Mouse (Mus musculus): ENCODE measurements around the gene Nbeal2. TPM values are rescaled to one million over a fixed set of nuclear protein-coding genes. Genes with fewer than 3 reads are reported as not detected.

Nbeal2 gene
- polyA plus RNA-seq, 1 experiment = 78.9 TPM

DNA sequence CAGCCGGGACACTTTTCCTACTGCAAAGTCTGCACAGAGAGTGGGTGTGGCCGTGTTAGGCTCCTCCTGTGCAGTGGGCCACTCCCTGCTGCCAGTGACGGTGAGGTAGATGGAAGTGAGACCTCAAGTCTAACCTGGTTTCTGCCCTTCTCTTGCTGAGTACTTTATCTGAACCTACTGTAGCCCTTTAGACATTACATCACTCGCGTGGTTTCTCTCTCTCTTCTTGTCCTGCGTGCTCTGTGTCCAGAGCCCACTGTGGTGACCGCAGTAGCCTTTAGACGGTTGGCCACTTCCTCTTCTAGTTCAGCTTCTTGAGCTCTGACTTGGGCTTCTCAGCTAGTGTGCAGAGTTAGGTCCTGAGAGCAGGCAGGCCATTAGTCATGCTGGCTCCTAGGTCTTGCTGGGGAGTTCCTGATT is 22.5 kb upstream of the Nbeal2 start:
- Histone ChIP-seq H3K4me1 (ENCODE audit: control insufficient read depth, insufficient read depth, insufficient read length) (peaks cover 21% of the 10 kb centered on the region), H3K36me3 (ENCODE audit: control insufficient read depth, insufficient read depth, low read length) (no peaks in the 10 kb centered on the region), H3K27ac (ENCODE audit: insufficient read depth, low read length) (peak overlapping the region; percentile 9; the same call in 1 of the 2 replicates), H3K27me3 (ENCODE audit: control insufficient read depth, insufficient read depth, low read length) (no peaks in the 10 kb centered on the region), H3K4me3 (ENCODE audit: extremely low read depth, insufficient read depth, insufficient read length) (no peak overlapping the region)
- TF ChIP-seq POLR2A (IDR thresholded peaks at IDR 0.05; ENCODE audit: low read depth, low read length) (no peak), CTCF (IDR thresholded peaks at IDR 0.05; ENCODE audit: extremely low read depth, insufficient read depth, insufficient read length, insufficient replicate concordance) (no peak)
- no peak for DNase-seq (ENCODE audit: low read depth in 1 of 2, low spot score in 2 of 2)
- WGBS = 31% methylated on average over 8 of the region's 8 CpGs

DNA sequence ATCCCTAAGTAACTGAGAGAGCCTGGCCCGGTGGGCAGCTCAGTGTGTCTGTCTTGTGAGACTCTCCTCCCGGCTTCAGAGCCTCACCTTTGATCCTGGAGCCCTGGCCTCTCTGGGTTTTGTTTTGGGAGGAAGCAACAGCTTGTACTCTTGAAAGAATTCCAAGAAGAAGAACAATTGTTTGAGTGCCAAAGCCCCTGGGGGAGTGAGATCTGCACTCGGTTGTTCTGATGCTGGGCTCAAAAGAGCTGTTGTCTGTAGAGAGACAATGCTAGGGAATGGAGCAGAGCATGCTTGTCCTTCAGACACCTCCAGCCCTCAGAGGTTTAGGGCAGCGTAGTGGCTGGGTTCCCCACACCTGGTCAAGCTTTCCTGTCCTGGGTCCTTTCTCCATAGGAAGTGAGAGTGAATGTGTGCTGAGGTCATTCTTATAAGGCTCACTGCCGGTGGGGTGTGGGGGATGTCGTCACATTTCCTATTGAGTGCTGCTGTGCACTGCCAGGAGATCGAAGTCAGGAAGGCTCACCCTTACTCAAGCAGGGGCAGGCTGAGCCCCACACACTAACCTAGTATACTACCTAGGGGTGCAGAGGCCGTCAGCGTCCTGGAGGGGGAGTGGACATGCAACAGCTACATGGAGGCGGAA is 19.3 kb upstream of the Nbeal2 start:
- no peak overlapping the region for H3K4me3 ChIP-seq (ENCODE audit: extremely low read depth, insufficient read depth, insufficient read length)
- no peaks in the 10 kb centered on the region for H3K36me3 ChIP-seq (ENCODE audit: control insufficient read depth, insufficient read depth, low read length)
- no peak for DNase-seq (ENCODE audit: low read depth in 1 of 2, low spot score in 2 of 2)
- TF ChIP-seq CTCF (IDR thresholded peaks at IDR 0.05; ENCODE audit: extremely low read depth, insufficient read depth, insufficient read length, insufficient replicate concordance) = no peak
- TF ChIP-seq POLR2A (IDR thresholded peaks at IDR 0.05; ENCODE audit: low read depth, low read length) = no peak
- WGBS = 61% methylated on average over 10 of the region's 10 CpGs
- H3K4me1 ChIP-seq (ENCODE audit: control insufficient read depth, insufficient read depth, insufficient read length) = peaks cover 15% of the 10 kb centered on the region
- H3K27ac ChIP-seq (ENCODE audit: insufficient read depth, low read length) = no peak overlapping the region
- no peaks in the 10 kb centered on the region for H3K27me3 ChIP-seq (ENCODE audit: control insufficient read depth, insufficient read depth, low read length)

- H3K4me1 ChIP-seq (ENCODE audit: control insufficient read depth, insufficient read depth, insufficient read length) = peaks cover 17% of the 10 kb centered on the region
- WGBS = 77% methylated on average over 7 of the region's 7 CpGs
- TF ChIP-seq CTCF (IDR thresholded peaks at IDR 0.05; ENCODE audit: extremely low read depth, insufficient read depth, insufficient read length, insufficient replicate concordance) = peak; percentile 63; the same call in 1 of the 2 replicates
- no peak for TF ChIP-seq POLR2A (IDR thresholded peaks at IDR 0.05; ENCODE audit: low read depth, low read length)
- DNase-seq (ENCODE audit: low read depth in 1 of 2, low spot score in 2 of 2) = peak in 1 of 2 experiments; percentile 42
- H3K36me3 ChIP-seq (ENCODE audit: control insufficient read depth, insufficient read depth, low read length) = no peaks in the 10 kb centered on the region
- no peaks in the 10 kb centered on the region for H3K27me3 ChIP-seq (ENCODE audit: control insufficient read depth, insufficient read depth, low read length)
- no peak overlapping the region for H3K27ac ChIP-seq (ENCODE audit: insufficient read depth, low read length)
- H3K4me3 ChIP-seq (ENCODE audit: extremely low read depth, insufficient read depth, insufficient read length) = no peak overlapping the region
Measured at GRCm38 (mm10) chr9:110672462-110673106, 18.6 kb upstream of the Nbeal2 start.

- Histone ChIP-seq H3K4me1 (ENCODE audit: control insufficient read depth, insufficient read depth, insufficient read length) (peaks cover 22% of the 10 kb centered on the region; the same call in 1 of the 2 replicates), H3K36me3 (ENCODE audit: control insufficient read depth, insufficient read depth, low read length) (no peaks in the 10 kb centered on the region), H3K4me3 (ENCODE audit: extremely low read depth, insufficient read depth, insufficient read length) (no peak overlapping the region), H3K27ac (ENCODE audit: insufficient read depth, low read length) (no peak overlapping the region), H3K27me3 (ENCODE audit: control insufficient read depth, insufficient read depth, low read length) (no peaks in the 10 kb centered on the region)
- TF ChIP-seq POLR2A (IDR thresholded peaks at IDR 0.05; ENCODE audit: low read depth, low read length) (no peak), CTCF (IDR thresholded peaks at IDR 0.05; ENCODE audit: extremely low read depth, insufficient read depth, insufficient read length, insufficient replicate concordance) (no peak)
- no peak for DNase-seq (ENCODE audit: low read depth in 1 of 2, low spot score in 2 of 2)
- 83% methylated on average over 5 of the region's 5 CpGs for WGBS
Measured at GRCm38 (mm10) chr9:110669785-110670184, 15.8 kb upstream of the Nbeal2 start.

GRCm38 (mm10) chr9:110668601-110669293 is 14.8 kb upstream of the Nbeal2 start:
- Histone ChIP-seq H3K4me1 (ENCODE audit: control insufficient read depth, insufficient read depth, insufficient read length) (peaks cover 23% of the 10 kb centered on the region; the same call in 1 of the 2 replicates), H3K27ac (ENCODE audit: insufficient read depth, low read length) (no peak overlapping the region), H3K4me3 (ENCODE audit: extremely low read depth, insufficient read depth, insufficient read length) (no peak overlapping the region), H3K36me3 (ENCODE audit: control insufficient read depth, insufficient read depth, low read length) (no peaks in the 10 kb centered on the region), H3K27me3 (ENCODE audit: control insufficient read depth, insufficient read depth, low read length) (no peaks in the 10 kb centered on the region)
- no peak for DNase-seq (ENCODE audit: low read depth in 1 of 2, low spot score in 2 of 2)
- WGBS = 80% methylated on average over 6 of the region's 6 CpGs
- TF ChIP-seq CTCF (IDR thresholded peaks at IDR 0.05; ENCODE audit: extremely low read depth, insufficient read depth, insufficient read length, insufficient replicate concordance) (no peak), POLR2A (IDR thresholded peaks at IDR 0.05; ENCODE audit: low read depth, low read length) (no peak)

DNA sequence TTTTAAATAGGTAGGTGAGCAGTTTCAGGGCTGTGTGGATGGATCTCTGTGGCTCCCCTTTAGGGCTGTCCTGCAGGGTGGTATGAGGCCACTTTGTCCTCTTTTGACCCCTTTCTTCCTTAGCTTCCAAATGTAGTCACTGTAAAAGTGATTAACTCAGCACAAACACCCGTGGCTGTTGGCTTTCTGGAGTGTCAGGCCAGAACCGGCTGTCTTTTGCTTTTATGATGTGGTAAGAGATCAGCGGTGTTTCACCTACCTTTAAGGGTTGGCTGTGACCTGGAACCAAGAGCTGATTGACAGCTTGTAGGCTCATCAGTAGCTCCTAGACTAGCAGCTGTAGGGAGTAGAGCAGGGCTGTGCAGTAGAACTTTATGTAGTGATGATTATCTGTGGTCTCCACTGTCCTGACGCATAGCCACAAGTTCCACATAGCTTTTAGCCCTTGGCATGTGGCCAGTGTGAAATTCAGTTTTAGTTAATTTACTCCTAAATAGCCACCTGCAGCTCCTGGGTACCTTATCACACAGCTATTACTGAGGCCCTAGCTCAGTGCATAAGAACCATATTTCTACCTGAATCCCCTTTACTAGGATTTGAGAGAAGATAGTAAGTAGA is 13.4 kb upstream of the Nbeal2 start:
- no peak overlapping the region for H3K27ac ChIP-seq (ENCODE audit: insufficient read depth, low read length)
- no peak for DNase-seq (ENCODE audit: low read depth in 1 of 2, low spot score in 2 of 2)
- no peaks in the 10 kb centered on the region for H3K36me3 ChIP-seq (ENCODE audit: control insufficient read depth, insufficient read depth, low read length)
- H3K4me3 ChIP-seq (ENCODE audit: extremely low read depth, insufficient read depth, insufficient read length) = no peak overlapping the region
- 38% methylated on average over 4 of the region's 4 CpGs for WGBS
- H3K4me1 ChIP-seq (ENCODE audit: control insufficient read depth, insufficient read depth, insufficient read length) = peaks cover 18% of the 10 kb centered on the region; the same call in 1 of the 2 replicates
- TF ChIP-seq POLR2A (IDR thresholded peaks at IDR 0.05; ENCODE audit: low read depth, low read length) (no peak), CTCF (IDR thresholded peaks at IDR 0.05; ENCODE audit: extremely low read depth, insufficient read depth, insufficient read length, insufficient replicate concordance) (no peak)
- no peaks in the 10 kb centered on the region for H3K27me3 ChIP-seq (ENCODE audit: control insufficient read depth, insufficient read depth, low read length)
